Mouse (Mus musculus): ENCODE measurements around the gene Tle2.

GRCm38 (mm10) chr10:81600096-81600495 is 25.7 kb downstream of the Tle2 start:
- TF ChIP-seq CTCF (conservative IDR thresholded peaks at IDR 0.05; ENCODE audit: insufficient read depth, insufficient read length, low read depth, low read length), result no peak
- TF ChIP-seq POLR2A (IDR thresholded peaks at IDR 0.05; ENCODE audit: low read depth, low read length), result no peak
